Mouse (Mus musculus): Measurements from ENCODE around the gene Bin2.

- no peak for TF ChIP-seq CTCF (IDR thresholded peaks at IDR 0.05)
- TF ChIP-seq EP300 (IDR thresholded peaks at IDR 0.05): no peak
These were observed 28.0 kb downstream of the Bin2 start for GRCm38 (mm10) chr15:100641226-100641810.

All from lung, postnatal 0 days (tissue).